Mouse (Mus musculus) hindbrain, embryonic 14.5 days (tissue): ENCODE data around the gene Flvcr2. TPM values are rescaled to one million over a fixed set of nuclear protein-coding genes. Genes with fewer than 3 reads are reported as not detected.
A peak's percentile ranks its signal among the peaks of the same experiment; 100 is the strongest.
"Not testable (repeated sequence)": the region's sequence is repeated elsewhere in the genome, so short reads cannot be mapped to it uniquely, and the experiment has no call there.

Experiments
- ATAC-seq: fragments of 200-750 bp; cut with Nextera tagmentation; 2 replicates; pipeline ENCODE4 v1.8.0; 2017; ENCODE audit warnings: moderate number of reproducible peaks, mild to moderate bottlenecking, moderate TSS enrichment, moderate library complexity; ENCODE audit not compliant: low FRiP score
- DNase-seq: peaks from one replicate; pipeline ENCODE4 v3.0.0-alpha.2; 2015; ENCODE audit warnings: low spot score
- H3K27ac ChIP-seq: fragments of 300-500 bp; sonication (generic); 2 replicates; pipeline ENCODE4 v1.5.1; 2014; ENCODE audit warnings: mild to moderate bottlenecking, moderate library complexity
- H3K27me3 ChIP-seq: fragments of 300-500 bp; sonication (generic); 2 replicates; pipeline ENCODE4 v1.6.1; 2014; ENCODE audit warnings: mild to moderate bottlenecking, low read length, mixed read lengths; ENCODE audit not compliant: control insufficient read depth, insufficient read depth
- H3K36me3 ChIP-seq: fragments of 300-500 bp; sonication (generic); replicated peaks from 2 replicates; pipeline ENCODE4 v1.6.1; 2014; ENCODE audit not compliant: control insufficient read depth, insufficient read depth
- H3K4me1 ChIP-seq: fragments of 300-500 bp; sonication (generic); replicated peaks from 2 replicates; pipeline ENCODE4 v1.6.1; 2014; ENCODE audit warnings: antibody characterized with exemption, low read length, mixed read lengths; ENCODE audit not compliant: control insufficient read depth, insufficient read depth
- H3K4me2 ChIP-seq: fragments of 300-500 bp; sonication (generic); replicated peaks from 2 replicates; pipeline ENCODE4 v1.6.1; 2014; ENCODE audit warnings: mild to moderate bottlenecking, moderate library complexity
- H3K4me3 ChIP-seq: fragments of 300-500 bp; sonication (generic); replicated peaks from 2 replicates; pipeline ENCODE4 v1.5.1; 2014; ENCODE audit warnings: mild to moderate bottlenecking, low read length
- H3K9ac ChIP-seq: fragments of 300-500 bp; sonication (generic); 2 replicates; pipeline ENCODE4 v1.6.1; 2014
- H3K9me3 ChIP-seq: fragments of 300-500 bp; sonication (generic); 2 replicates; pipeline ENCODE4 v1.6.1; 2016; ENCODE audit warnings: low read length; ENCODE audit not compliant: control insufficient read depth
- WGBS: fragments of 180-500 bp; shearing (Covaris S2); extraction: QIAGEN DNeasy Blood & Tissue Kit; methylation state at CpG from one replicate; pipeline ENCODE4 v1.1.7; 2014; 5-methylcytosine and 5-hydroxymethylcytosine counted together
- polyA plus RNA-seq: library from polyadenylated mRNA; unstranded; fragments of >200 nt; fragmentation: Nextera tagmentation; extraction: Ambion mirVana; gene quantifications from 2 replicates; pipeline ENCODE4 v1.2.1, GENCODE M21; 2014

Gene Flvcr2
- polyA plus RNA-seq = 5.2 and 6.7 TPM in 2 replicates

GRCm38 (mm10) chr12:85745827-85746695 lies at the start of gene Flvcr2:
Flvcr2 (plus strand) TSS chr12:85746539.
- no peak within 1 kb of the TSS for H3K27ac ChIP-seq
- ATAC-seq (peak; percentile 60; the same call in 1 of the 2 replicates), DNase-seq (peak; percentile 78)
- no peaks in the 10 kb centered on the region for H3K36me3 ChIP-seq
- peaks cover 25% of the 10 kb centered on the region for H3K27me3 ChIP-seq
- under 1% methylated on average over 51 of the region's 51 CpGs for WGBS
- H3K4me1 ChIP-seq = peaks cover 8% of the 10 kb centered on the region
- peak within 1 kb of the TSS; percentile 28 for H3K4me3 ChIP-seq
- H3K4me2 ChIP-seq = peak within 1 kb of the TSS; percentile 64
- no peaks in the 10 kb centered on the region for H3K9me3 ChIP-seq
- peak within 1 kb of the TSS; percentile 24; the same call in 1 of the 2 replicates for H3K9ac ChIP-seq

GRCm38 (mm10) chr12:85698179-85698578 lies 48.2 kb upstream of the Flvcr2 start:
- not testable (repeated sequence) for H3K27me3 ChIP-seq, H3K27ac ChIP-seq, H3K4me1 ChIP-seq, DNase-seq, H3K9me3 ChIP-seq, H3K36me3 ChIP-seq, H3K4me3 ChIP-seq, H3K9ac ChIP-seq
- peak; percentile 64 for ATAC-seq
- 54% methylated on average over 11 of the region's 37 CpGs for WGBS
- peak overlapping the region; percentile 15 for H3K4me2 ChIP-seq

GRCm38 (mm10) chr12:85700191-85700841 lies 46.0 kb upstream of the Flvcr2 start:
- H3K4me3 ChIP-seq = no peak overlapping the region
- no peaks in the 10 kb centered on the region for H3K36me3 ChIP-seq
- no peaks in the 10 kb centered on the region for H3K9me3 ChIP-seq
- no peak overlapping the region for H3K27ac ChIP-seq
- no peak overlapping the region for H3K9ac ChIP-seq
- ATAC-seq (no peak), DNase-seq (no peak)
- H3K27me3 ChIP-seq = 0 out of 2 replicates have a peak, but pooled peaks cover 11% of the 10 kb centered on the region
- H3K4me1 ChIP-seq = no peaks in the 10 kb centered on the region
- no peak overlapping the region for H3K4me2 ChIP-seq
- 57% methylated on average over 6 of the region's 6 CpGs for WGBS

- WGBS = 78% methylated on average over 7 of the region's 7 CpGs
- ATAC-seq (no peak), DNase-seq (no peak)
- Histone ChIP-seq H3K4me3 (no peak overlapping the region), H3K4me2 (no peak overlapping the region), H3K9me3 (no peaks in the 10 kb centered on the region), H3K27me3 (0 out of 2 replicates have a peak, but pooled peaks cover 16% of the 10 kb centered on the region), H3K4me1 (no peaks in the 10 kb centered on the region), H3K27ac (no peak overlapping the region), H3K9ac (no peak overlapping the region), H3K36me3 (no peaks in the 10 kb centered on the region)
Observed at GRCm38 (mm10) chr12:85700842-85701223, 45.5 kb upstream of the Flvcr2 start.

GRCm38 (mm10) chr12:85702166-85703055 lies 43.9 kb upstream of the Flvcr2 start:
- 76% methylated on average over 15 of the region's 15 CpGs for WGBS
- ATAC-seq (no peak), DNase-seq (no peak)
- H3K36me3 ChIP-seq = no peaks in the 10 kb centered on the region
- H3K9me3 ChIP-seq = no peaks in the 10 kb centered on the region
- H3K27ac ChIP-seq = no peak overlapping the region
- H3K4me3 ChIP-seq = no peak overlapping the region
- no peak overlapping the region for H3K9ac ChIP-seq
- no peaks in the 10 kb centered on the region for H3K4me1 ChIP-seq
- H3K27me3 ChIP-seq = 0 out of 2 replicates have a peak, but pooled peaks cover 16% of the 10 kb centered on the region
- no peak overlapping the region for H3K4me2 ChIP-seq

- H3K4me3 ChIP-seq = no peak overlapping the region
- WGBS = 66% methylated on average over 3 of the region's 3 CpGs
- H3K27me3 ChIP-seq = 0 out of 2 replicates have a peak, but pooled peaks cover 16% of the 10 kb centered on the region
- DNase-seq = no peak
- no peak overlapping the region for H3K27ac ChIP-seq
- no peaks in the 10 kb centered on the region for H3K4me1 ChIP-seq
- H3K9me3 ChIP-seq = no peaks in the 10 kb centered on the region
- no peaks in the 10 kb centered on the region for H3K36me3 ChIP-seq
- H3K4me2 ChIP-seq = no peak overlapping the region
- no peak for ATAC-seq
- no peak overlapping the region for H3K9ac ChIP-seq
Observed at GRCm38 (mm10) chr12:85703507-85703906, 42.8 kb upstream of the Flvcr2 start.

- H3K27ac ChIP-seq = no peak overlapping the region
- no peak overlapping the region for H3K4me3 ChIP-seq
- H3K4me2 ChIP-seq = no peak overlapping the region
- ATAC-seq (no peak), DNase-seq (no peak)
- H3K27me3 ChIP-seq = 0 out of 2 replicates have a peak, but pooled peaks cover 16% of the 10 kb centered on the region
- H3K9ac ChIP-seq = no peak overlapping the region
- H3K36me3 ChIP-seq = no peaks in the 10 kb centered on the region
- WGBS = 60% methylated on average over 7 of the region's 7 CpGs
- H3K9me3 ChIP-seq = no peaks in the 10 kb centered on the region
- H3K4me1 ChIP-seq = no peaks in the 10 kb centered on the region
Observed at GRCm38 (mm10) chr12:85704566-85704965, 41.8 kb upstream of the Flvcr2 start.

- no peak for DNase-seq
Observed at GRCm38 (mm10) chr12:85705002-85705830, 41.1 kb upstream of the Flvcr2 start.

More at GRCm38 (mm10) chr12:85705002-85705830, 41.1 kb upstream of the Flvcr2 start:
- Histone ChIP-seq H3K27me3 (0 out of 2 replicates have a peak, but pooled peaks cover 16% of the 10 kb centered on the region), H3K36me3 (no peaks in the 10 kb centered on the region), H3K4me2 (peak overlapping the region; percentile 50), H3K9ac (peak overlapping the region; percentile 37; the same call in 1 of the 2 replicates), H3K4me3 (peak overlapping the region; percentile 16), H3K9me3 (no peaks in the 10 kb centered on the region), H3K27ac (no peak overlapping the region), H3K4me1 (no peaks in the 10 kb centered on the region)
- no peak for ATAC-seq
- WGBS = 15% methylated on average over 20 of the region's 20 CpGs
